Mouse (Mus musculus) adrenal gland, postnatal 36 days (tissue): ENCODE measurements around the gene Tmod2. TPM values are rescaled to one million over a fixed set of nuclear protein-coding genes. Genes with fewer than 3 reads are reported as not detected.

ENCODE experiments used
- DNase-seq, 2 experiments: peaks; one replicate each; pipeline ENCODE4 v3.0.0; 2021; ENCODE audit warnings: mixed read lengths in 1 of 2
- total RNA-seq, 2 experiments: library from RNA; stranded (reverse); gene quantifications; 2 replicates each; pipeline ENCODE4 v1.2.3; 2021

The Tmod2 gene
- total RNA-seq, 2 experiments from 2014 or later, result 9.8 to 11.4 TPM

DNA sequence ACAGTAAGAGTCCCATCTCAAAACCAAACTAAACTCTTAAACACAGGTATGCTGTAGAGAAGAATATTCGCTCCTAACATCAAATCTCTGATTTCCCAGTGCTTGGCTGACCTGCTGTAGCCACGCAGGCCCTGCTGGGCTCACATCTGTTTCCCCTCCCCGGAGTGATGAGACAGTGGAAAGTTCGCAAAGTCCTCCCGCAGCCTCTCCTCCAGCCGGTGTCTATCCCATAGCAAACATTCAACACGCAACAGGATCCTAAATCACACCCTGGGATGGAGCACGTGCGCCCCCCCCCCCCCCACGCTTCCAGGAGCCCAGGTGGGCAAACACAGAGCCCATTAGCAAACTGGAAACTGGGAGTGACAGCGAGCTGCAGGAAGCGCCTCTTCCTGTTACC, 9.6 kb downstream of the Tmod2 start:
- DNase-seq, result no peak

DNA sequence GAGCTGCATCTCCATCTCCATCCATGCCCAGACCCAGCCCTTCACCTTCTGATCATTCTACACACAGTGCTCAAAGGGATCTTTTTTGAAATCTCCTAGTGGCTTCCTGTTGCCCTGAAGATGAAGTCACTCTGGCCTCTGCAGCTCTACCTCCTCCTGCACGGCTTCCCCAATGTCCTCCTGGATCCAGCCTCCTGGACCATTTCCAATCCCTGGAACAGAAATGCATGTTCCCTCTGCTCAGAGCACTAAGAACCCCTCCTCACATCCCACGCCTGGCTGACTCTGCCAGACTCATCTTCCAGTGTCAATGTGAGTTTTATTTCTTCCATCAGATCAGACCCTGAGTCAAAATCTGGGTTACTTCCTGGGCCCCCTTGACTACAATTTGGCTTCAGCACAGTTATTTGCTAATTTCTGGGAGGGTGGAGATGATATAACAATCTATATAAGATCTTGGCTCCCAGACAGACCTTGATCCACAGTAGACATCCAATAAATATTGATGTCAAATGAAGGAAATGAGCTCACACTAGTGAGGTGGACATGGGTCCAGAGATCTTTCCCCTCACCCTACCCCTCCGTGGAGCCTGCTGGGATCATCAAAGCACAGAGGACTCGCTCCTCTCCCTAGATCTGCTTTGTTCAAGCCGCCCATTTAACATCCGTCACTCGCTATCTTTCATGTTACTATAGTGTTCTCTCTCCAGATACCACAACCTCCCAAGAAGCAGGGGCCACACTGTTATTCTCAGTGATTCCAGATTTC, 10.8 kb downstream of the Tmod2 start:
- DNase-seq, result no peak

DNA sequence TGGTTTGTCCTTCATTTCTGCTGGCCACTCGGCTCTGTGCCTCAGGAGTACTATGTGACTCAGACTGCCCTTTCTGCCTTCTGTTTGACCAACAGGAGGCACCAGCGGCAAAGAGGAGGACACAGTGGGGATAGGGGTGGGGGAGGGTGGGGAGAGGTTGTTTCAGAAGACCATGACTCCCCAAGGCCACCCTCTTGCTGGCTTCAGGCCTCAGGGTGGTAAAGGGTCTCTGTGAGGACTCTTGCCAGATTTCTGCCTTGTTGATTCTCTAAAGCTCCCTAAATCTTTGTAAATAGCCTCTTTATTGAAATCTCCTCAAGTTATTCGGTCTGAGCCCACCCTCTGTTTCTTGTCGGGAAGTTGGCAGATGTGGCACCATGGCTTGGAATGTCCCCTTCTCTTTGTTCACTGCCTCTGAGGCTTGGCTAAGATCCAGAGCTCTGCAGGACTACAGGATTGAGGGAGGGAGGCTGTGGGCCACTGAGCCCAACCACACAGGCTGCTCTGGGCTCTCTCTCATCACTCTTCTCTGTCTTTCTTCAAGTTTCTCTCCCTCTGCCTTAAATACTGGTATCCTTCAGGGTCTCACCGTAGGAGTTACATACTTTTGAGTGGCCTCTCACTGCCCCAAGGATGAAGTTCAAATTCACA, 11.8 kb downstream of the Tmod2 start:
- DNase-seq, result peak; percentile 15 to 30

DNA sequence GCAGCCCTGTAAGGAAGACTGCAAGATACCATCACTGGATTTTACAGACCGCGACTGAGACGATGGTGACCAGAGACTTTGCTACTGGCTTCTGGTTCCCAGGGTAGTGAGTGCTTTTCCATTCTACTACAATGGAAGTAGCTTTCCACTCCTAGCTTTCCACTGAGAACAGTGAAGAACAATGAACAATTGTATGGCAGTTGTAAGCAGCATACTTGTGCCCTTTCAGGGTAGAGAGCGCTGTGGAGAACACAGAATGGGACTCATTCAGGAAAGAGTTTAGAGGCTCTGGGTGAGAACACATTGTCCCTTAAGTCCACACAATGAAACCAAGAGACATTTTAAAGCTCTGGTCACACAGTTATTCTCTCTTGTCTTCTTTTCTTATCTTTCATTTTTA, 13.5 kb downstream of the Tmod2 start:
- no peak for DNase-seq

DNA sequence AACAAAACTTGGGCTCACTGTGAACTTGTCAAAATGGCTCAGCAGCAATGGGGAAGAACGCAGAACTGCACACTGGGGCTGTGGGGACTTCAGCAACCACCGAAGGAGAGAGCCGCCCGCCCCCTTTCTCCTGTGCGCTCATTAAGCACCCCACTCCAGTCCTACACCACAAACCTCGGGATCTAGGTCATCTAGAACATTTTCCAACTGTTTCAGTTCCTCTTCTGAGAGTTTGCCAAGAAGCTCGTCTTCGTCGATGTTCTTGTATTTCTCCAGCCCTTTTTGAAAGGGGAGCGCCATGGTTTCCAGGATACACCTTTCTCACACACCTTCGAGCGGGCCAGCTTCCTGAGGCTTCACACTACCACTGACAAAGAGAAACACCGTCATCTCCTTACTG, 14.1 kb downstream of the Tmod2 start:
- DNase-seq, result no peak

DNA sequence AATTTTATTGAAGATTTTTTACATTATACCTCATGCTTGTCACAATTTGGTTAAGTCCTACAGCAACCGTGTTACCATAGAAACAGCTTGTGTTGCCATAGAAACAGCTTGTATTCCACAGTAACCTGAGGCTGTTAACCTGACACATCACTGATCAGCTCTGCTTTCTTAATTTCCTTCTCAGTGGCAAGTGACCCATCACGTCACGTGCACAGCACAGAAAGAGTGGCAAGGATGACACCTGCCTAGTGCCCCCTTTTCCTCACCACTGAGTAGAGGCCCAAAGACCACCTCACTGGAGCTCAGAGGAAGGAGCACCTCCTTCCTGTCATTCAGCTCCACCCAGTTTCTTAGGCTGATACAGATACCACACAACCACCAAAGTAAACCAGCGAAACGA, 17.6 kb downstream of the Tmod2 start:
- no peak for DNase-seq

DNA sequence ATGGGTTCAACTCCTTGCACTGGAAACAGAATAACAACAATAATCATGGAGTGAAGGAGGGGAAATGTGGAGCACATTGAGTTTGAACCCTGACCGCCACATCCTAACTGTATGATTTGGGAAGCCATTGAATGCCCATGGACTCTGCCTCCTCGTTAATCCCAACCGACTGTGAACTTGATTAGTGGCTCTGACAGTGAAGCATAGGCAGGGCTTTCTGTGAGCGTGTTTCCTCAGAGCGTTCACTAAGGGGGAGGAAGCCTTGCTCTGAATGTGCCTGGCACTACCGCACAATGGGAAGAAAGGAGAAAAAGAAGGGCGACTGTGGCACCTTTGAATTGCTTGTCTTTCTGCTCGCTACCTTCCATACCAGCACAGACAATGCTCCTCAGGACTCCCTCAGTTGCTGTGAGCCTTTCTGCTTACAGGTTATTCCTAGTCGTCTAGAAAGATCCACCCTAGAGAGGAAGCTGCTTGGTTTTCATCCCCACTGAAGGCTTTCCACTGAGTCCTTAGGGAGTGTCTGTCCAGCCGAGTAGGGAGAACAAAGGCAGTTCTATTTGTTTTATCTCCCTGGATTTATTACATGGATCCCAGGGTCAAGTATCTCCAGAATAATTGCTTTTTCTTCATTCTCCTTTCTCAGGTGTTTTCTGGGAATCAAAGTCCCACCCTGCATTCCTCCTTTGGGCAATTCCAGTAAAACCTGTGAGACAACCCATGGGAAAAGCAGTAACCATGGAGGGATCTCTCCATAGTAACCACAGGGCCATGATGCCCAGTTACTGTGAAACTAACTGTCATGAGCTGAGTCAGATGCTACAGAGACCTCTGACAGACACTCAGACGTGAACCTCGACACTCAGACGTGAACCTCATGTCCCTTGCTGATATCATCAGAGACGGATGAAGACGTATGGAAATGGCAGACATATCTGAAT, 21.0 kb downstream of the Tmod2 start:
- DNase-seq, result no peak

DNA sequence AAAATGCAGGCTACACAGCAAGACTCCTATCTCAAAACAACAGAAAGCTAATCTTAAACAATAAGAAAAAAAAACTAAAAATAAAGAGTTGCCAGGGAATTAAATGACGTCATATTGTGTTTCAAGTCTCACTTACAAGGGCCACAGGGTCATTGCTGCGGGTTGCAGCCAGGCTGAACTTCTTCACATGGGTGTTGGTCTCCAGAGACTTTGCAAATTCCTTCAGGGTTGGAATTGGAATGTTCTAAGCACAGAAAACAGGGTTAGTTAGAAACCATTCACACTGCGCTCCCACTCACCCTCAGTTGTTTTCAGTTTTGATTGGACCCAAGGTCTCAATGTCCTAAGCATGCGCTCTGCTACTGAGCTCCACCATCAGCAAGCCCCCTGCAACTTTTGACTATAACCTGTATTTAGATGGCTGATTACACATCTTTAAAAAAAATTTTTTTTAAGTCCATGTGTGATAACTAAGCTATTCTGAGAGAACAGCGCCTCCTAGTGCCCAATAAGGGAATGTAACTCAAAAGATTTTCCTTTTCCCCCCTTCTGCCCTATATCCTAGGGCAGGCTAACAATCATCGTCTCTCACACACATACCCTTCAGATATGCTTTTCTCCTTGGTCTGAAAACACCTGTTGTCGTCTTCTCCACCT, 29.3 kb downstream of the Tmod2 start:
- DNase-seq, result peak in 1 of 2 experiments; percentile 27

DNA sequence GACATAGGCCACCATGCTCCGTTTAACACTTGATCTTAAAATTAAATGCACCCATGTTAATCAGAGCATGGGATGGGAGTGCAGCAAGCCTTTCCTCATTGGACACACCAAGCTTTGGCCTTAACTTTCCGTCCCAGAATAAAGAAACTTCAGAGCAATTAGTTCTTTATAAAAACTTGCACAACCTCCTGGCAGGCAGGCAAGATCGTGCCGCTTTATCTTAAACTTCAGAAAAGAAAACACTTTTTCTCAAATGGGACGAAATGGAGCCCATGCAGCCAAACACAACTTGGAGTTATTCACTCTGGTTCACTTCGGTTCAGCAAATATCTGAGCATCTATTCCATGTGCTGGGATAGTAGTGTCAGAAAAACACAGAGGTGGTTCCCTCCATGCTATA, 31.8 kb downstream of the Tmod2 start:
- no peak for DNase-seq

DNA sequence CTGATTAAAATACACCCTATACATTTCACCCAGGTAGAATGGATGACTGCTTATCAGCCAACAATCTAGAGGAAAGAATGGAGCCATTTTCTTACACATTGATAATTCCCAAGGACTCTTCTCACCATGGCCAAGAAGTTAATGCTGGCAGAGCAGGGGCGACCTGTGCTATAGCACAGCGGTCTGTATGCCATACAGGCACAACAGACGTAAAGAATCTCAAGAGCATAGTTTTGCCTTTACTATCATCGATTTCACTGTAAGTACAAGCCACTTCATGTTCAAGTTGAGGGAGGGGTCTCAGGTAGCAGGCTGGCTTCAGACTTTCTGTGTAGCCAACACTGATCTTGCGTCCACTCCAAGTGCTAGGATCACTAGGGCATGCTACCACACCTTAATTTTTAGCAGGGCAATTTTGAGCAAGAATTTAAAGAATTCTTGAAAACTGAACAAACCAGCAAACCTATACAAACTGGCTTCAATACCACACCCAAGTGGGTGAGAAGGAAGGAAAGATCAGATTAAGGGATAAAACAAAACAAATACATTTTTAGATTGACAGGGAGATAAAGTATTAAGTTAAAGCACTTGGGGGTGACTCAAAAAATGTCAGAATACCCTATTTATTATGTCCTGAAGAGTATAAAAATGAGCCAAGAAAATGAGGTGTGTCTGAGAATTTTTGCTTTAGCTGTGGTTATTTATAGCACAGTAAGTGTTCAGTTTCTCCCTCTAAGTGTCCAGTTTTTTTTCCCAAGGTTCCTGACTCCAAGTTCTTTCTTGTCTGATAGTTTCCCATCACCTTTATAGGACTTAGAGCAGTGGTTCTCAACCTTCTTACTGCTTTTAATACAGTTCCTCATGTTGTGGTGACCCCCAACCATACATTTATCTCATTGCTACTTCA, 39.8 kb downstream of the Tmod2 start:
- DNase-seq, result no peak

DNA sequence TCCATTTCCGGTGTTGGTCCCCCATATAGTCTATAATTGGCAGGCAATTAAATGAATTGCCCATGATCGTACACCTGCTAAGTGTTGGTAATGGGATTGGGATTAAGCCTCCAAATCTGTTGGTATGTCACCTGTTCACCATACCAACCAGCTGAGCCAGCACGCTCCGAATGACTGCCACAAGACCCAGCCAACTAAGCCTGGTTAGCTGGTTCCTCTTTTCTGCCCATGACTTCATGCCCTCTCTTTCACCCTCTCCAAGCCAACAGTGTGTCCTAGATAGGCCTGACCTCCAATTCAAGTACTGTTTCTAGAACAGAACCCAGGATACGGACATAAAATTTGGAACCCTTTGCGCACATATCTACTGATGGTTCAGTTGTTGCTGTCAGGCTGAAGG, 42.7 kb downstream of the Tmod2 start:
- DNase-seq, result no peak

DNA sequence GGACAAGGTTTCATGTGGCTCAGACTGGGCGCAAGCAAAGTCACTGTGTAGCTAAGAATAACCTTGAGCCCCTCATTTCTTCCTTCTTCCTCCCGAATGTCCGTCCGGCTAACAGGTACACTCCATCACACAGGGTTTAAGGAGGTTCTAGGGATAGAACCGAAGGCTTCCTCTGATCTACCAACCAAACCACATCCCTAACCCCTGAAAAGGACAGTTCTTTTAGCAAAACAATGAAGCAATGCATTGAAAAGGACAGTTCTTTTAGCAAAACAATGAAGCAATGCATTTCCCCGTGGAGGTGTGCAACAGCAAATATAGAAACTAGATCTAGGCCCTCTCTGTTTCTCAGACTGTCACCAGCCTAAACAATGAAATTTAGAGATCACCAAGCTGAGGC, 46.2 kb downstream of the Tmod2 start:
- DNase-seq, result no peak

DNA sequence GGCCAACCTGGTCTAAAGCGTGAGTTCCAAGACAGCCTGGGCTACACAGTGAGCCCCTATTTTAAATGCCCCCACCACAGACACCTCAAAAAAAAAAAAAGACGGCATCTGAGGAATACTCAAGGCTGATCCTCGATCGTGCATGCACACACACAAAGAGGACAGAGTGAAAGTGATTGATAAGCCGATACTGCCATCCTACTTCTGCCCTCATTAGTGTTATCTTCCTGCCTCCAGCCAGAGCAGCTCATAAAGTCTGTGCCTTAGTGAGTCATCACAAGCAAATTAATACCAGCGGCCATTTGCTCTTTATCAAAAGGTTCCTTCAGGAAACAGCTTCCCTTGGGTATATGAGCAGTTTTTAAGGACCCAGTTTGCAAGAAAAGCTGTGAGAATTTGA, 47.5 kb downstream of the Tmod2 start:
- DNase-seq, result no peak

DNA sequence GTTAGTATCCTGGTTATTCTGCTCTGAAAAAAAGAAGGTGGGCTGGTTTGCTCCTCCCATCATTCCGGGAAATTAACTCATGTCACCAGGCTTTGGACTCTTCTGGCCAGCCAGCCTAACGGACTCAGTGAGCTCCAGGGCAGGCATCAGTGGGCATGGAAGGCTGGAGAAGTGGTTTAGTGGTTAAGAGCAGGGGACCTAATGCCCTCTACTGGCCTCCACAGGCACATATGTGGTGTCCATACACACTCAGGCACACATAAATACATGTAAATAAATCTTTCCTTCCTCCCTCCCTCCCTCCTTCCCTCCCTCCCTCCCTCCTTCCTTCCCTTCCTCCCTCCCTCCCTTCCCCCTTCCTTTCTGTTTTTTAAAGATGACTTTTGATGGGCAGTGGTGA, 47.9 kb downstream of the Tmod2 start:
- DNase-seq, result no peak

DNA sequence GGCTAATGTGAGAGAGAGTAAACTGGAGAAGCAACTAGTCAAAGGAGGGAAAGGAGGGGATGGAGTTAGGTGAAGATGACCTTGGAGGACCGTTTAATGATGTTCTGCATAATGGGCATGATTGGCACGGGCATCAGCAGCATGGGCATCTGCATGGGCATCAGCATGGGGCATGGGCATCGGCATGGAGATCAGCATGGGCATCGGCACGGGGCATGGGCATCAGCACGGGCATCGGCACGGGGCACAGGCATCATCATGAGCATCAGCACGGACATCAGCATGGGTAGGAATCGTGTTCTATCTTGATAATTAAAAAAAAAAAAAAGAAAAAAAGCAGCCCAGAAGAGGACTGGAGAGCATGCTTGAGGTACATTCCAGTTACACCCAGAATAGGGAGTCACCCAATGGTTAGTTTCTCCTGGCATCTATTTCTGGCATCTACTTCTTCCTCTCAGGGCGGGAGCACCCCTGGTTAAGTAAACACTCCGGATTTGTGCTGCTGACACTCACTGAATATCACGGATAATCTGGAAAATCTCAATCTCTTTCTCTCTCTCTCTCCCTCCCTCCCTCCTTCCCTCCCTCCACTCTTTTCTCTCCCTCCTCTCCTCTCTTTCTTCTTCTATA, 50.0 kb downstream of the Tmod2 start:
- DNase-seq, result no peak

DNA sequence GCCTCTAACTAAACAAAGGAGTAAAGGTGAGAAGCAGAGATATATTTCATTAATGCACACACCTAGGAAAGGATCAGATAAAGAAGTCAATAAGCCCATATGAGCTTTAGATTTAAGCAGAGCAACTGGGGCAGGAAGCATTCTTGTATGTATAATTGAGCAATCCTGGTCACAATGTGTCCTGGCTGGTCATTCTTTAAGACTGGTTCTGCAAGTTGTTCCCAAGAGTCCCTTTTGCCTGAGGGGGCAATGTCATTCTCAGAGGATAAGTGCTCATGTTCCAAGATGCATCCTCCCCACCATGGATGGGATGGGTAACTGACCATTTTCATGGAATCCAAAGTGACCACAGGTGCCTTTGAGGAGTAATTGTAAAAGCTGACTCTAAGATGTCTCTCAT, 50.8 kb downstream of the Tmod2 start:
- DNase-seq, result no peak

DNA sequence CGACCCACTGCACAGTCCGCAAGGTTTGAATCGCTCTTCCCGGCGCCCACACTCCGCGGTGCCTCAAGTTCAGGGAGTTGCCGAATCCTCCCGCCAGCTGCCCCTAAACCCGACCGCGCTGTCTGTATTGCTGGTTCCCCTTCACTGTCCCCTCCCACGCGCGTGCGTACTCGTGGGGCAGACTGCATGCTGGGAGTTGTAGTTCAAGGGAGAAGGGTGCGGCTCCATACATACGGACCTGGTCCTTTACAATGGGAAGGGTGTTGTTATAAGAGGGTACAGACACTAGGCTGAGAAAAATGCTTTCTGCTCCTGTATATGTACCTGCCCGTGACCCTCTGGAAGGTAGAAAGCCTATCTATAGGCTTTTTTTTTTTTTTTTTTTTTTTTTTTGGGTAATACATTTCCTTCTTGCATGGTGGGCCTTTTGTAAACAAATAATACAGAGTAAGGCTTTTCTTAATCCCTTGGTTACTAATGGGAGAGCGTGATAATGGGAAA, 51.6 kb downstream of the Tmod2 start, which contains the start of gene Tmod3:
Gene Tmod3 (minus strand): TSS at position 146 of the 501 bp plus-strand sequence.
- DNase-seq, result peak; percentile 97 to 98

DNA sequence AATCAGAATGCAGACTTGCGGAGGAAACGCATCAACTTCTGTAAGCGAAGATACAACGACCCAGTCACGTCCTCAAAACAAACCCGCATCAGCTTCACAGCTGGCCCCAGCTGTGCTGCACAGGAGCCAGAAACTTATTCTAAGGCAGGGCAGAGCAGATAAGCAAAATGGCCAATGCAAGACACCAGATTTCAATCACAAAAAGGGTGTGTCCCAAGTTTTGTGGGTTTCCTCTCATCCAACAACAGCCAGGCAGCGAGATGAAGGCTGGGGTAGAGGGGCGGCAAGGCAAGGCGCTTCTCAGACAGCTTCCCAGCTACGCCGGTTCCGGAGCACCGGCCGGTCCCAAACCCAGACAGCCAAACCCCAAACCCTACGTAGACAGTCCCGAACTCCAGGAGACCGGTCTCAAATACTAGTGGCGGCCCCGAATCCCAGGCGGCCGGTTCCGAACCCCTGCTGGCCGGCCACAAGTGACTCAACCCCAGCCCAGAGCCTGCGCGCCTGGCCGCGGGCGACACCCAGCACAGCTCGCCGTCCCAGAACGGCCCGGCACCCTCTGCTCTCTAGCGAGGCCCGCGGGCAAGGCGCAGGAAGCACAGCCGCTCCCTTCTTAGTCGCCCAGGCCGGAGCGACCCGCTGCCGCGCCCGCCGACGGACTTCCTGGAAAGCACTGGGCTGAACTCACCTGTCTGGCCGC, 52.2 kb downstream of the Tmod2 start:
- peak; percentile 78 to 79 for DNase-seq

DNA sequence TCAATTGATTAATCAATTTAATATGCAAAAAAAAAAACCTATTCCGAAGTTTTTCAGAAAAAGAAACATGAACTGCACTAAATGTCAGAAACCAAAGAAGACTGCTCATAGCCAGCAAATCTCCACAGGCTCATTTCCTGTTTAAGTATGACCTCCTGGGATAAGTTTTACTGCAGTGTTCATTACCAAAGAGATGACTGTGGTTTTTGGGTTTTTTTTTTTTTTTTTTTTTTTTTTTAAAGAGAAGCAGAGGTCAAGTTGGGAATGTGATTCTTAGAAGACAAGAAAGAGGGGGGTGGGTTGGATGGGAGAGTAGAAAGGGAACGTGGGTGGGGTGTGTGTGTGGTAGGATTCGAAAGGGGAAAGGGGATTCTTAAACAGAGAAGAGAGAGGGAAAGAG, 52.8 kb downstream of the Tmod2 start:
- DNase-seq, result no peak

DNA sequence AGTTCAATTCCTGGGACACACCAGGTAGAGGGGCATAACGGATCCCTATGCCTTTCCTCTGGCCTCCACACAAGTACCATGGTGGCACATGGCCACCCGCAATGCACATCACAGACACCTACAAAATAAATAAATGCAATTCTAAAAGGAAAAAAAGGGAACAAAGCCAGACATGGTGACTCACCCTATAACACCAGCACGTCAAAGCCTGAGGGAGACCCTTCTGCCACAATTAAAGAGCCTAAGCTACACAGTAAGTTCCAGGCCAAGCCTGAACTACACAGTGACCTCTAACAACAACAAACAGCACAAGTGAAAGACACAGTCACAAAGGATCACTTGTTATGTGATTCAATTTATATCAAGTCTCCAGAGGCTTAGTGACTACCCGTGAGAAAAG, 57.4 kb downstream of the Tmod2 start:
- DNase-seq, result no peak
